Comparison of ENCODE assay signal across 19 mouse cellular contexts in the genomic region with DNA sequence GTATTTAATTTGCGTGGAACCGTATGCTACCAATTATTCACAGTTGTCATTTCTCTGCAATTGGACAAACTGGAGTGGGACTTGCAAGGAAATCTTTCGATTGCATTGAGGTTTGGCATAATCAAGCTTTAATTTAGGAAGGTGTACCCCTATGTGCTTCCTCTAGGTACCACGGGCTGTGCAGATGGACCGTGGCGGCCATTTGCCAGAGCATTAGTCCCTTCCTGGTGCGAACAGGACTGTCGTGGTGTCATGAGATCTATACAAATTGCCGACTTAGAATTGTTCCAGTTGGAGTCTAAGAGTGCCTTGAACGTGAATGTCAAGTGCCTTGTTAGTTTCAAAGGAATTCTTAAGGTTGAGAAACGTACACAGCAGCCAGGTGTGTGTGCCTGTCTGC. TPM values are rescaled to one million over a fixed set of nuclear protein-coding genes. Genes with fewer than 3 reads are reported as not detected.
A peak's percentile ranks its signal among the peaks of the same experiment; 100 is the strongest.
DNase-seq lines count a peak whose midpoint lies in the region; ATAC-seq lines count a peak whose summit lies in the region.
"Had no signal": no experiment of that assay in that cellular context is flagged by ENCODE, and none has a peak within 500 bp of the region (broad histone marks: within the 10 kb centered on the region; RNA-seq: fewer than 3 reads in every experiment).

No protein-coding gene starts in this region.

- 0 out of 2 replicates have a peak, but pooled peaks have one; percentile 3 for ATAC-seq in hindbrain, embryonic 15.5 days (ENCODE audit: low FRiP score, low read depth)
- ATAC-seq in hindbrain, embryonic 16.5 days = no peak
- peak; percentile 47 for ATAC-seq in forebrain, embryonic 11.5 days (replicated peaks; ENCODE audit: low FRiP score)
- peak; percentile 16; the same call in 1 of the 2 replicates for ATAC-seq in forebrain, embryonic 12.5 days (ENCODE audit: low FRiP score)
- ATAC-seq in midbrain, embryonic 15.5 days (replicated peaks) = peak; percentile 40; the same call in 1 of the 2 replicates
- no peak for ATAC-seq in cerebellum, adult (ENCODE audit: insufficient number of reproducible peaks, low FRiP score, low TSS enrichment)

- H3K9ac ChIP-seq in hindbrain, embryonic 15.5 days = no peak overlapping the region
- H3K9ac ChIP-seq in hindbrain, embryonic 16.5 days (ENCODE audit: low read depth, low read length) = no peak overlapping the region
- no peak overlapping the region for H3K9ac ChIP-seq in forebrain, embryonic 11.5 days (ENCODE audit: low read length)
- H3K9ac ChIP-seq in forebrain, embryonic 12.5 days = no peak overlapping the region
- no peak overlapping the region for H3K9ac ChIP-seq in midbrain, embryonic 15.5 days
- H3K9ac ChIP-seq: embryonic facial prominence, embryonic 12.5 days had no signal

- H3K27ac ChIP-seq in hindbrain, embryonic 15.5 days (replicated peaks) = no peak overlapping the region
- H3K27ac ChIP-seq in hindbrain, embryonic 16.5 days (ENCODE audit: low read depth, low read length) = no peak overlapping the region
- peak overlapping the region; percentile 55; the same call in 1 of the 2 replicates for H3K27ac ChIP-seq in forebrain, embryonic 11.5 days (ENCODE audit: low read depth, low read length)
- peak overlapping the region; percentile 82 for H3K27ac ChIP-seq in forebrain, embryonic 12.5 days
- no peak overlapping the region for H3K27ac ChIP-seq in midbrain, embryonic 15.5 days
- H3K27ac ChIP-seq: embryonic facial prominence, embryonic 12.5 days; gastrocnemius, adult 2 months; stomach, postnatal 0 days had no signal

- no peak overlapping the region for H3K4me3 ChIP-seq in hindbrain, embryonic 15.5 days
- no peak overlapping the region for H3K4me3 ChIP-seq in hindbrain, embryonic 16.5 days (ENCODE audit: low read length)
- no peak overlapping the region for H3K4me3 ChIP-seq in forebrain, embryonic 11.5 days (ENCODE audit: low read depth, low read length)
- H3K4me3 ChIP-seq in forebrain, embryonic 12.5 days (replicated peaks) = no peak overlapping the region
- H3K4me3 ChIP-seq in midbrain, embryonic 15.5 days = no peak overlapping the region
- H3K4me3 ChIP-seq: embryonic facial prominence, embryonic 12.5 days; gastrocnemius, adult 2 months had no signal

- DNase-seq in forebrain, embryonic 11.5 days (ENCODE audit: low spot score) = peak; percentile 58
- DNase-seq in layer of hippocampus, adult 11-12 months (ENCODE audit: low spot score) = no peak
- DNase-seq: adrenal gland, adult 2 months; cerebellum, adult 11-12 months; cerebellum, postnatal 25 days; gastrocnemius, adult 2 months; kidney, postnatal 25 days; layer of hippocampus, postnatal 36 days; lung, postnatal 14 days; thymus, adult 2 months; thymus, postnatal 4 days had no signal

- 50% methylated on average over 11 of the region's 11 CpGs for WGBS in hindbrain, embryonic 15.5 days
- WGBS in hindbrain, embryonic 16.5 days = 47% methylated on average over 11 of the region's 11 CpGs
- 48% methylated on average over 11 of the region's 11 CpGs for WGBS in forebrain, embryonic 11.5 days
- WGBS in forebrain, embryonic 12.5 days = 31% methylated on average over 11 of the region's 11 CpGs
- 51% methylated on average over 11 of the region's 11 CpGs for WGBS in midbrain, embryonic 15.5 days

- H3K9me3 ChIP-seq in hindbrain, embryonic 15.5 days = no peaks in the 10 kb centered on the region
- H3K9me3 ChIP-seq in hindbrain, embryonic 16.5 days (ENCODE audit: control insufficient read depth, low read length) = no peaks in the 10 kb centered on the region
- H3K9me3 ChIP-seq in forebrain, embryonic 11.5 days (ENCODE audit: control insufficient read depth, low read length) = no peaks in the 10 kb centered on the region
- H3K9me3 ChIP-seq in forebrain, embryonic 12.5 days = no peaks in the 10 kb centered on the region
- no peaks in the 10 kb centered on the region for H3K9me3 ChIP-seq in midbrain, embryonic 15.5 days
- H3K9me3 ChIP-seq: embryonic facial prominence, embryonic 12.5 days had no signal

- peaks cover 12% of the 10 kb centered on the region; the same call in 1 of the 2 replicates for H3K4me1 ChIP-seq in hindbrain, embryonic 15.5 days (replicated peaks)
- H3K4me1 ChIP-seq in hindbrain, embryonic 16.5 days (ENCODE audit: control insufficient read depth, insufficient read depth, low read depth, low read length) = peaks cover 2% of the 10 kb centered on the region; the same call in 1 of the 2 replicates
- peaks cover 9% of the 10 kb centered on the region for H3K4me1 ChIP-seq in forebrain, embryonic 11.5 days (replicated peaks; ENCODE audit: control insufficient read depth, insufficient read depth, low read length)
- peaks cover 26% of the 10 kb centered on the region for H3K4me1 ChIP-seq in forebrain, embryonic 12.5 days
- peaks cover 5% of the 10 kb centered on the region; the same call in 1 of the 2 replicates for H3K4me1 ChIP-seq in midbrain, embryonic 15.5 days

- H3K36me3 ChIP-seq in hindbrain, embryonic 15.5 days = no peaks in the 10 kb centered on the region
- no peaks in the 10 kb centered on the region for H3K36me3 ChIP-seq in hindbrain, embryonic 16.5 days (ENCODE audit: control insufficient read depth, insufficient read depth, low read length)
- no peaks in the 10 kb centered on the region for H3K36me3 ChIP-seq in forebrain, embryonic 11.5 days (ENCODE audit: control insufficient read depth, insufficient read depth, low read length)
- H3K36me3 ChIP-seq in forebrain, embryonic 12.5 days (replicated peaks) = no peaks in the 10 kb centered on the region
- H3K36me3 ChIP-seq in midbrain, embryonic 15.5 days (replicated peaks) = no peaks in the 10 kb centered on the region
- H3K36me3 ChIP-seq: embryonic facial prominence, embryonic 12.5 days had no signal

- peaks cover 13% of the 10 kb centered on the region; the same call in 1 of the 2 replicates for H3K27me3 ChIP-seq in hindbrain, embryonic 15.5 days
- no peaks in the 10 kb centered on the region; the same call in 1 of the 2 replicates for H3K27me3 ChIP-seq in hindbrain, embryonic 16.5 days (replicated peaks; ENCODE audit: control insufficient read depth, insufficient read depth, low read length)
- H3K27me3 ChIP-seq in forebrain, embryonic 11.5 days (ENCODE audit: control insufficient read depth, insufficient read depth, low read length) = peaks cover 26% of the 10 kb centered on the region
- H3K27me3 ChIP-seq in forebrain, embryonic 12.5 days = peaks cover 61% of the 10 kb centered on the region
- peaks cover 13% of the 10 kb centered on the region; the same call in 1 of the 2 replicates for H3K27me3 ChIP-seq in midbrain, embryonic 15.5 days (replicated peaks)
- H3K27me3 ChIP-seq: embryonic facial prominence, embryonic 12.5 days had no signal

- no peak overlapping the region for H3K4me2 ChIP-seq in hindbrain, embryonic 15.5 days
- H3K4me2 ChIP-seq in hindbrain, embryonic 16.5 days (ENCODE audit: low read length) = no peak overlapping the region
- no peak overlapping the region for H3K4me2 ChIP-seq in forebrain, embryonic 11.5 days (ENCODE audit: low read depth, low read length, severe bottlenecking)
- peak overlapping the region; percentile 29; the same call in 1 of the 2 replicates for H3K4me2 ChIP-seq in forebrain, embryonic 12.5 days
- H3K4me2 ChIP-seq in midbrain, embryonic 15.5 days = no peak overlapping the region
- H3K4me2 ChIP-seq: embryonic facial prominence, embryonic 12.5 days; heart, embryonic 11.5 days had no signal

RNA-seq across cellular contexts. Expression of a gene that starts 0.7 kb away (rescaled TPM):
- polyA plus RNA-seq in hindbrain, embryonic 15.5 days (2015; fragmentation: Nextera tagmentation; extraction: Ambion mirVana) = 1.1 and 1.2 TPM in 2 replicates
- 0.57 and 0.70 TPM in 2 replicates for polyA plus RNA-seq in hindbrain, embryonic 16.5 days (2015; fragmentation: Nextera tagmentation; extraction: Ambion mirVana)
- 8.5 and 9.7 TPM in 2 replicates for polyA plus RNA-seq in forebrain, embryonic 11.5 days (2014; fragmentation: Nextera tagmentation; extraction: Ambion mirVana)
- polyA plus RNA-seq in forebrain, embryonic 12.5 days (2016; fragmentation: Nextera tagmentation; extraction: Ambion mirVana) = 12.1 and 13.1 TPM in 2 replicates
- 1.1 and 1.2 TPM in 2 replicates for polyA plus RNA-seq in midbrain, embryonic 15.5 days (2015; fragmentation: Nextera tagmentation; extraction: Ambion mirVana)

Comparison
In these comparisons a context has a peak if more than half of its experiments do, and no peak if none do; other contexts are left out.
1. ATAC-seq: peak in hindbrain, embryonic 15.5 days (single experiment), forebrain, embryonic 11.5 days (single experiment), forebrain, embryonic 12.5 days (single experiment) and midbrain, embryonic 15.5 days (single experiment); none in hindbrain, embryonic 16.5 days (single experiment) and cerebellum, adult (single experiment).
2. H3K27ac ChIP-seq: peak in forebrain, embryonic 11.5 days (single experiment) and forebrain, embryonic 12.5 days (single experiment); none in hindbrain, embryonic 15.5 days (single experiment), hindbrain, embryonic 16.5 days (single experiment) and midbrain, embryonic 15.5 days (single experiment).